ENCODE assay signal across 9 mouse cellular contexts in the genomic region with DNA sequence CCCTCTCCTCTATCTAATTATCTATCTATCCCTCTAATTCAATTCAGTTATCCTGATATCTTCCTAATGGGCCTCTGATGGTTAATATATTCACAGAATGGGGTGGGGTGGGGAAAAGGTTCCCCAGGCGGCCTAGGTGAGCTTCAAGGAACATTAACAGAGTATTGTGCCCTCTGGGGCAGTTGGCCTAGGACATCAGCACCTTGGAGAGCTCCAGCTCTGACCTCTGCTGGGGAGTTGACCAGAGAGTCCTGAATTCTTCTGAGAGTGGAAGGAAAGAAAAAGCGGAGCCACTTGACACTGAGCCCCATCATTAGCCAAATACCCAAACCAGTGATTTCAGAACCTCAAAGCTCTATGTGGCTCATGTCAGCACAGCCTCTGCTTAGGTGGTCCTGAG.
DNase-seq lines count a peak whose midpoint lies in the region; ATAC-seq and TF ChIP-seq lines count a peak whose summit lies in the region.
"Had no signal": no experiment of that assay in that cellular context is flagged by ENCODE, and none has a peak within 500 bp of the region (broad histone marks: within the 10 kb centered on the region; RNA-seq: fewer than 3 reads in every experiment).

No protein-coding gene starts in this region.

- no peak for TF ChIP-seq POLR2A in liver, adult 2 months (IDR thresholded peaks at IDR 0.05; ENCODE audit: extremely low read depth, insufficient read depth, low read length)

- no peaks in the 10 kb centered on the region for H3K36me3 ChIP-seq in liver, adult 2 months (ENCODE audit: control insufficient read depth, insufficient read depth, low read length)
- H3K36me3 ChIP-seq in liver, embryonic 11.5 days (ENCODE audit: control insufficient read depth, insufficient read depth, low read length) = no peaks in the 10 kb centered on the region
- H3K36me3 ChIP-seq in stomach, postnatal 0 days (ENCODE audit: control insufficient read depth, insufficient read depth, low read length) = no peaks in the 10 kb centered on the region
- H3K36me3 ChIP-seq in forebrain, embryonic 12.5 days (replicated peaks) = no peaks in the 10 kb centered on the region
- H3K36me3 ChIP-seq: limb, embryonic 15.5 days had no signal

- TF ChIP-seq CTCF in liver, adult 2 months (IDR thresholded peaks at IDR 0.05; ENCODE audit: low read depth, low read length) = 0 out of 2 replicates have a peak, but pooled peaks have one; percentile 9
- TF ChIP-seq CTCF in stomach, postnatal 0 days (IDR thresholded peaks at IDR 0.05; ENCODE audit: low read depth) = no peak; the same call in 1 of the 2 replicates
- TF ChIP-seq CTCF in layer of hippocampus, adult 2 months (conservative IDR thresholded peaks at IDR 0.05) = no peak

- H3K4me2 ChIP-seq in liver, embryonic 11.5 days = no peak overlapping the region
- H3K4me2 ChIP-seq in stomach, postnatal 0 days (replicated peaks; ENCODE audit: low read depth) = no peak overlapping the region
- no peak overlapping the region for H3K4me2 ChIP-seq in forebrain, embryonic 12.5 days
- H3K4me2 ChIP-seq: limb, embryonic 15.5 days had no signal

- ATAC-seq in liver, embryonic 11.5 days (replicated peaks; ENCODE audit: low FRiP score) = no peak
- ATAC-seq in stomach, postnatal 0 days (ENCODE audit: low FRiP score, low TSS enrichment) = no peak
- ATAC-seq in forebrain, embryonic 12.5 days (ENCODE audit: low FRiP score) = no peak

- WGBS in liver, adult 2 months = 35% methylated on average over 2 of the region's 2 CpGs
- 38% methylated on average over 2 of the region's 2 CpGs for WGBS in liver, embryonic 11.5 days
- WGBS in stomach, postnatal 0 days = 28% methylated on average over 2 of the region's 2 CpGs
- WGBS in forebrain, embryonic 12.5 days = 46% methylated on average over 2 of the region's 2 CpGs

- H3K27ac ChIP-seq in liver, adult 2 months (replicated peaks; ENCODE audit: insufficient read depth, low read depth, low read length) = no peak overlapping the region
- no peak overlapping the region for H3K27ac ChIP-seq in liver, embryonic 11.5 days (ENCODE audit: low read depth, low read length)
- no peak overlapping the region for H3K27ac ChIP-seq in stomach, postnatal 0 days (replicated peaks)
- no peak overlapping the region for H3K27ac ChIP-seq in layer of hippocampus, adult 2 months
- H3K27ac ChIP-seq in forebrain, embryonic 12.5 days = no peak overlapping the region
- H3K27ac ChIP-seq: limb, embryonic 15.5 days had no signal

- no peak overlapping the region for H3K4me3 ChIP-seq in liver, adult 2 months (ENCODE audit: insufficient read depth, low read depth, low read length)
- H3K4me3 ChIP-seq in liver, embryonic 11.5 days (ENCODE audit: low read depth, low read length) = no peak overlapping the region
- no peak overlapping the region for H3K4me3 ChIP-seq in stomach, postnatal 0 days (ENCODE audit: low read depth, low read length)
- H3K4me3 ChIP-seq in layer of hippocampus, adult 2 months = no peak overlapping the region
- H3K4me3 ChIP-seq in forebrain, embryonic 12.5 days (replicated peaks) = no peak overlapping the region
- H3K4me3 ChIP-seq: limb, embryonic 15.5 days had no signal

- H3K9me3 ChIP-seq in liver, embryonic 11.5 days (ENCODE audit: control insufficient read depth, low read length) = no peaks in the 10 kb centered on the region
- no peaks in the 10 kb centered on the region for H3K9me3 ChIP-seq in stomach, postnatal 0 days (ENCODE audit: control insufficient read depth, low read length)
- no peaks in the 10 kb centered on the region for H3K9me3 ChIP-seq in forebrain, embryonic 12.5 days
- H3K9me3 ChIP-seq: limb, embryonic 15.5 days had no signal

- peak; percentile 19 for DNase-seq in liver, adult 2 months (ENCODE audit: extremely low read depth, low read depth, low spot score)
- no peak for DNase-seq in liver, embryonic 11.5 days (ENCODE audit: low spot score)
- DNase-seq in c-Kit-positive CD71-positive TER-119-positive erythroid progenitor cells, embryonic 14.5 days (ENCODE audit: low spot score) = peak; percentile 3
- DNase-seq in kidney, postnatal 14 days = peak; percentile 37
- peak; percentile 63 for DNase-seq in stomach, postnatal 0 days (ENCODE audit: low spot score)
- no peak for DNase-seq in layer of hippocampus, adult 2 months (ENCODE audit: low spot score in 2 of 2)
- DNase-seq in cerebellum, adult 9-11 months = no peak

- no peaks in the 10 kb centered on the region for H3K79me2 ChIP-seq in liver, adult 2 months (ENCODE audit: control insufficient read depth, insufficient read depth, low read length)

- no peak for TF ChIP-seq EP300 in stomach, postnatal 0 days (optimal IDR thresholded peaks at IDR 0.05)

- no peaks in the 10 kb centered on the region for H3K4me1 ChIP-seq in liver, adult 2 months (ENCODE audit: control insufficient read depth, insufficient read depth, low read length)
- no peaks in the 10 kb centered on the region for H3K4me1 ChIP-seq in liver, embryonic 11.5 days (replicated peaks; ENCODE audit: control insufficient read depth, insufficient read depth, low read length)
- no peaks in the 10 kb centered on the region for H3K4me1 ChIP-seq in stomach, postnatal 0 days (replicated peaks; ENCODE audit: control insufficient read depth, insufficient read depth)
- H3K4me1 ChIP-seq in forebrain, embryonic 12.5 days = no peaks in the 10 kb centered on the region
- H3K4me1 ChIP-seq: limb, embryonic 15.5 days had no signal

- H3K27me3 ChIP-seq in liver, adult 2 months (ENCODE audit: control insufficient read depth, insufficient read depth, low read length) = no peaks in the 10 kb centered on the region
- H3K27me3 ChIP-seq in liver, embryonic 11.5 days (replicated peaks; ENCODE audit: control insufficient read depth, insufficient read depth, low read length) = no peaks in the 10 kb centered on the region
- H3K27me3 ChIP-seq in stomach, postnatal 0 days (ENCODE audit: control insufficient read depth, insufficient read depth, low read length) = no peaks in the 10 kb centered on the region
- no peaks in the 10 kb centered on the region for H3K27me3 ChIP-seq in forebrain, embryonic 12.5 days
- H3K27me3 ChIP-seq: limb, embryonic 15.5 days had no signal

- H3K9ac ChIP-seq in liver, adult 2 months (ENCODE audit: low read depth, low read length) = no peak overlapping the region
- no peak overlapping the region for H3K9ac ChIP-seq in liver, embryonic 11.5 days (ENCODE audit: low read depth, low read length)
- no peak overlapping the region for H3K9ac ChIP-seq in stomach, postnatal 0 days (ENCODE audit: low read length)
- no peak overlapping the region for H3K9ac ChIP-seq in forebrain, embryonic 12.5 days
- H3K9ac ChIP-seq: limb, embryonic 15.5 days had no signal

Comparison
In these comparisons a context has a peak if more than half of its experiments do, and no peak if none do; other contexts are left out.
1. DNase-seq: peak in liver, adult 2 months (single experiment), c-Kit-positive CD71-positive TER-119-positive erythroid progenitor cells, embryonic 14.5 days (single experiment), kidney, postnatal 14 days (single experiment) and stomach, postnatal 0 days (single experiment); none in liver, embryonic 11.5 days (single experiment), layer of hippocampus, adult 2 months (0 of 2) and cerebellum, adult 9-11 months (single experiment).